Mouse (Mus musculus): Measurements from ENCODE around the gene Zfp329. TPM values are rescaled to one million over a fixed set of nuclear protein-coding genes. Genes with fewer than 3 reads are reported as not detected.

Zfp329 gene
- polyA plus RNA-seq, 2 experiments, result 12.1 to 13.6 TPM

DNA sequence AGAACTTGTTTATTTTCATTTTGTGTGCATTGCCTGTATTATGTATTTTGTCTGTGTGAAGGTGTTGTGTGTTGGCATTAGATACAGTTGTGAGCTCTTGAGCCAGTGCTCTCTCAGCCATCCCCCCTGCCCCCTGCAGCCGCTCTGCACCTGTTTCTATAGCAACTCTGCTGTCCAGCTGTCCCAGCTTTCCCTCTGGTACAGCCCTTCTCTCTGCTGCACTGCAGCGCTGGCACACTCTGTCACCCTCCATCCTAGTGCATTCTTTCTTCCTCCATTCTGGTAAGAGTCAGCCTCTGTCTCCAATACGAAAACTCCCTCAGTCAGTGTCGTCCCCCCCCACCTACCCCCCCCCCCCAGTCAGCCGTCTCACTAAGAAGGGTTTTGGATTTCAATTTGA is 30.6 kb downstream of the Zfp329 start:
- H3K9ac ChIP-seq (ENCODE audit: low read depth, low read length, severe bottlenecking), result no peak overlapping the region
- no peak for TF ChIP-seq POLR2A (IDR thresholded peaks at IDR 0.05; ENCODE audit: borderline replicate concordance, extremely low read depth, insufficient read depth, insufficient read length)
- ATAC-seq (ENCODE audit: low FRiP score, low read depth) (no peak), DNase-seq (ENCODE audit: low spot score) (no peak)
- no peak overlapping the region for H3K4me2 ChIP-seq (replicated peaks; ENCODE audit: low read depth, low read length, severe bottlenecking)
- no peaks in the 10 kb centered on the region for H3K27me3 ChIP-seq (ENCODE audit: control insufficient read depth, insufficient read depth, low read length)
- H3K4me1 ChIP-seq (ENCODE audit: control insufficient read depth, insufficient read depth, low read length), result no peaks in the 10 kb centered on the region
- H3K27ac ChIP-seq (replicated peaks; ENCODE audit: low read depth, low read length), result no peak overlapping the region
- H3K9me3 ChIP-seq (ENCODE audit: control insufficient read depth, low read length), result no peaks in the 10 kb centered on the region
- H3K36me3 ChIP-seq (ENCODE audit: control insufficient read depth, insufficient read depth, low read length), result no peaks in the 10 kb centered on the region
- H3K4me3 ChIP-seq (replicated peaks; ENCODE audit: low read length), result no peak overlapping the region
- 27% methylated on average over 5 of the region's 5 CpGs for WGBS

DNA sequence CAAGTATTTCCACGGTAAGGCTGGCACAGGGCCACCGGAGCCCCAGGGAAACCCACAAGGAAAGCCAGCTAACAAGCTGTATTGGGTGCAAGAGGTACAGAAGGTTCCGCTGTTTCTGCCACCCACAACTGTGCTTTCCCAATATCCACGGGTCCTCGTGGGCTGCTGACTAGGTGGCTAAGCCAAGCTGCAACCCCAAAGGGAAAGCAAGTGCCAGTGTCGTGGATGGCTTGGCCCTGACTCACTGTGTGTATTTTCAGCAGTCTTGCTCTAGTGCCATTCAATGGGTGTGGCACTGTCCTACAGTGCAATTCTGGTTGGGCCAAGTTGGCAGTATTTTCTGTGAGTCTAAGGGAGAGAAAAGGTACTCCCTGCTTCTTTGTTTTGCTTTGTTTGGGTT is 31.3 kb downstream of the Zfp329 start:
- Histone ChIP-seq H3K4me3 (replicated peaks; ENCODE audit: low read length) (no peak overlapping the region), H3K27ac (replicated peaks; ENCODE audit: low read depth, low read length) (no peak overlapping the region), H3K27me3 (ENCODE audit: control insufficient read depth, insufficient read depth, low read length) (no peaks in the 10 kb centered on the region), H3K4me2 (replicated peaks; ENCODE audit: low read depth, low read length, severe bottlenecking) (no peak overlapping the region), H3K9me3 (ENCODE audit: control insufficient read depth, low read length) (no peaks in the 10 kb centered on the region), H3K4me1 (ENCODE audit: control insufficient read depth, insufficient read depth, low read length) (no peaks in the 10 kb centered on the region), H3K9ac (ENCODE audit: low read depth, low read length, severe bottlenecking) (no peak overlapping the region), H3K36me3 (ENCODE audit: control insufficient read depth, insufficient read depth, low read length) (no peaks in the 10 kb centered on the region)
- TF ChIP-seq POLR2A (IDR thresholded peaks at IDR 0.05; ENCODE audit: borderline replicate concordance, extremely low read depth, insufficient read depth, insufficient read length), result no peak
- 70% methylated on average over 6 of the region's 6 CpGs for WGBS
- ATAC-seq (ENCODE audit: low FRiP score, low read depth) (no peak), DNase-seq (ENCODE audit: low spot score) (no peak)

DNA sequence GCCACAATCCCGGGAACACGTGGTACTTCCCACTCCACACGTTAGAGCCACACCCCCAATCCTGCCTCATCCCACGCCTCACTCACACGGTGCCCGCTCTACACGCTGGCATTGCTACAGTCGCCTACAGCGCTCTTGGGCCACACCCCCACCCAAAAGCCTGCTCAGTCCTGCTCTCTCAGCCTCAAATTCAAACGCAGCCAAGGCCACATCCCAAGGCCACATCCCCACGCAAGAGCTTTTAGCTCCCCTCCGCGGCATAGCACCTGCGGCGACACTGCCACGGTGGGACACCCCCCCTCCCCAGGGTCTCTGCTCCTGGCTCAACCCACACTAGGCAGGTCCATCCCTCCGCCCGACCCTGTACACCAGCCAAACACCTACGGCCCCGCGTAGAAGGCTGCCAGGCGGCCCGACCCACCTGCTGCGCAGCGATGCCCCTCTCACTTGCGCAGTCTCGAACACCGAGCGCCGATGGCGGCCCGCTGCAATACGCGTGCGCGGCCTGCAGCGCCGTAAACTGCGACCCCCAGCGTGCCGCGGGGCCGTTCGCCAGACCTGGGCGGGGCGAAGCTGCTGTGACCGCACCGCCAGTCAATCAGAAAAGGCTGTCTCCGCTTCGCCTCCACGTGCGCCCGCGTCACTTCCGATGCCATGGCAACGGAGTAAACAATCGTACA is 38.4 kb downstream of the Zfp329 start:
- peak overlapping the region; percentile 52 for H3K4me3 ChIP-seq (replicated peaks; ENCODE audit: low read length)
- no peaks in the 10 kb centered on the region for H3K27me3 ChIP-seq (ENCODE audit: control insufficient read depth, insufficient read depth, low read length)
- H3K36me3 ChIP-seq (ENCODE audit: control insufficient read depth, insufficient read depth, low read length), result peaks cover 2% of the 10 kb centered on the region; the same call in 1 of the 2 replicates
- peak; percentile 88 for DNase-seq (ENCODE audit: low spot score)
- TF ChIP-seq POLR2A (IDR thresholded peaks at IDR 0.05; ENCODE audit: borderline replicate concordance, extremely low read depth, insufficient read depth, insufficient read length), result no peak
- peaks cover 7% of the 10 kb centered on the region for H3K4me1 ChIP-seq (ENCODE audit: control insufficient read depth, insufficient read depth, low read length)
- peak overlapping the region; percentile 69 for H3K9ac ChIP-seq (ENCODE audit: low read depth, low read length, severe bottlenecking)
- H3K9me3 ChIP-seq (ENCODE audit: control insufficient read depth, low read length), result no peaks in the 10 kb centered on the region
- under 1% methylated on average over 55 of the region's 57 CpGs for WGBS
- ATAC-seq (ENCODE audit: low FRiP score, low read depth), result peak; percentile 97
- H3K27ac ChIP-seq (replicated peaks; ENCODE audit: low read depth, low read length), result no peak overlapping the region
- peak overlapping the region; percentile 87 for H3K4me2 ChIP-seq (replicated peaks; ENCODE audit: low read depth, low read length, severe bottlenecking)

DNA sequence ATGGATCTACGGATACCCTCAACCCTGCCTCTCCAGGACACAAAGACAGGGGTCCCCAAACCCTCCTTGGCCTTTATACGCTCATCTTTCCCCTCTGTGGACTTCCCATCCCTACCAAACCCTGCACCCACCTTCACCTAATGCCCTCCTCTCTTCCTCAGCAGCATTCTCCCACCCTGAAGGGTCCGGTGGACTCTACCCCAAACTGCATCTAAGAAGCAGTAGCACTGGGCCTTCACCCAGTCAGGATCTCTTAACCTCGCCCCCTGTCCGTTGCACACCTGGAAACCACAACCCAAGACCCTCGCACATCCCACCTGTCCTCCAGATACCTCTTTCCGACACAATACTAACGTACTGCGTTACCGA is 38.9 kb downstream of the Zfp329 start:
- H3K27me3 ChIP-seq (ENCODE audit: control insufficient read depth, insufficient read depth, low read length), result no peaks in the 10 kb centered on the region
- H3K4me3 ChIP-seq (replicated peaks; ENCODE audit: low read length), result peak overlapping the region; percentile 52
- peaks cover 7% of the 10 kb centered on the region for H3K4me1 ChIP-seq (ENCODE audit: control insufficient read depth, insufficient read depth, low read length)
- H3K9me3 ChIP-seq (ENCODE audit: control insufficient read depth, low read length), result no peaks in the 10 kb centered on the region
- DNase-seq (ENCODE audit: low spot score), result no peak
- H3K36me3 ChIP-seq (ENCODE audit: control insufficient read depth, insufficient read depth, low read length), result peaks cover 7% of the 10 kb centered on the region
- ATAC-seq (ENCODE audit: low FRiP score, low read depth), result no peak
- TF ChIP-seq POLR2A (IDR thresholded peaks at IDR 0.05; ENCODE audit: borderline replicate concordance, extremely low read depth, insufficient read depth, insufficient read length), result no peak
- 18% methylated on average over 10 of the region's 10 CpGs for WGBS
- H3K9ac ChIP-seq (ENCODE audit: low read depth, low read length, severe bottlenecking), result peak overlapping the region; percentile 69
- no peak overlapping the region for H3K27ac ChIP-seq (replicated peaks; ENCODE audit: low read depth, low read length)
- H3K4me2 ChIP-seq (replicated peaks; ENCODE audit: low read depth, low read length, severe bottlenecking), result peak overlapping the region; percentile 87

DNA sequence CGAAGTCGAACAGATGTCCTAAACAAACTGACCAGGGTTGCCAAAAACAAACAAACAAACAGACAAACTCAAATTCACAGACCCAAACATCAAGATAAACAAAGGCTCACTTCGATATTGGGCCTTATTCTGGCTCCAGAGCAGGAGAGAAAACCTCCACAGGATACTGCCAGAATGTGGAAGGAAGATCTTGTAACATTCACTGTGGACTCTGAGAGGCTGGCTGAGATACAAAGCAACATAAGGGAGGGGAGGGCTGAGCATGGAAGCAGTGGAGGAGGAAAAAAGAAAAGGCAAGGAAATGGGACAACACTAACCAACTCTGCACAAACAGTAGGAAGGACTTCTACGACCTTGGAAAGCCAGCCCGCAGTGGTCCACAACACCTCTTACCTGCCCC is 39.5 kb downstream of the Zfp329 start:
- TF ChIP-seq POLR2A (IDR thresholded peaks at IDR 0.05; ENCODE audit: borderline replicate concordance, extremely low read depth, insufficient read depth, insufficient read length), result no peak
- H3K27me3 ChIP-seq (ENCODE audit: control insufficient read depth, insufficient read depth, low read length), result no peaks in the 10 kb centered on the region
- H3K9ac ChIP-seq (ENCODE audit: low read depth, low read length, severe bottlenecking), result peak overlapping the region; percentile 17; the same call in 1 of the 2 replicates
- peaks cover 7% of the 10 kb centered on the region for H3K4me1 ChIP-seq (ENCODE audit: control insufficient read depth, insufficient read depth, low read length)
- H3K27ac ChIP-seq (replicated peaks; ENCODE audit: low read depth, low read length), result no peak overlapping the region
- ATAC-seq (ENCODE audit: low FRiP score, low read depth) (no peak), DNase-seq (ENCODE audit: low spot score) (no peak)
- H3K4me2 ChIP-seq (replicated peaks; ENCODE audit: low read depth, low read length, severe bottlenecking), result no peak overlapping the region
- H3K9me3 ChIP-seq (ENCODE audit: control insufficient read depth, low read length), result no peaks in the 10 kb centered on the region
- H3K36me3 ChIP-seq (ENCODE audit: control insufficient read depth, insufficient read depth, low read length), result peaks cover 13% of the 10 kb centered on the region
- 90% methylated on average over 5 of the region's 5 CpGs for WGBS
- H3K4me3 ChIP-seq (replicated peaks; ENCODE audit: low read length), result no peak overlapping the region
